Mouse (Mus musculus): ENCODE data around the gene Olfr792. TPM values are rescaled to one million over a fixed set of nuclear protein-coding genes. Genes with fewer than 3 reads are reported as not detected.

Olfr792 gene
- not detected for total RNA-seq (2018; cell fraction: chromatin; rRNA removed)
- not detected for total RNA-seq (2018; cell fraction: cytosol; rRNA removed)
- not detected for total RNA-seq (2018; cell fraction: nucleus; rRNA removed)
- not detected in 3 replicates for polyA plus RNA-seq (2018)

GRCm38 (mm10) chr10:129538862-129539261 is at the start of gene Olfr792:
Olfr792 (plus strand) TSS chr10:129539162.
- no peaks in the 10 kb centered on the region for H3K36me3 ChIP-seq (ENCODE audit: inconsistent target)
- no peaks in the 10 kb centered on the region for H3K79me2 ChIP-seq (ENCODE audit: inconsistent target)
- WGBS (ENCODE audit: missing documents), result 82% methylated on average over 1 of the region's 1 CpGs
- no peak within 1 kb of the TSS for H3K27ac ChIP-seq
- H3K4me3 ChIP-seq (ENCODE audit: inconsistent target), result no peak within 1 kb of the TSS

DNA sequence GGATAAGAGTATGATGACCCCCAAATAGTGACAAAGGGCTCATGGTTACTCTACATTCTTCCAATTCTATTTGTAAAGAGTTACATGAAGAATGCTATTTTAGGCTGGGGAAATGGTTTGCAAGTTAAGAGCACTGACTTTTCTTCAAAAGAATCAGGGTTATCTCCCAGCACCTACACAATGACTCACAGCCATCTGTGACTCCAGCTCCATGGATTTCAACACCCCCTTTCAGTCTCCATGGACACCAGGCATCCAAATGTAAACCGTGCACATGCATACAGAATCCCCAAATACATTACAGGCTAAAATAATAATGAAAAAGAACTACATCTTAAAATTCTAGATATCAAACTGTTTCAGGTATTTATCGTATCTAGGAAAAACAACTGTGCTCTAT is 48.9 kb upstream of the Olfr792 start:
- H3K79me2 ChIP-seq (ENCODE audit: inconsistent target), result no peaks in the 10 kb centered on the region
- no peak overlapping the region for H3K27ac ChIP-seq
- H3K4me3 ChIP-seq (ENCODE audit: inconsistent target), result no peak overlapping the region
- 77% methylated on average over 2 of the region's 2 CpGs for WGBS (ENCODE audit: missing documents)
- H3K36me3 ChIP-seq (ENCODE audit: inconsistent target), result no peaks in the 10 kb centered on the region

DNA sequence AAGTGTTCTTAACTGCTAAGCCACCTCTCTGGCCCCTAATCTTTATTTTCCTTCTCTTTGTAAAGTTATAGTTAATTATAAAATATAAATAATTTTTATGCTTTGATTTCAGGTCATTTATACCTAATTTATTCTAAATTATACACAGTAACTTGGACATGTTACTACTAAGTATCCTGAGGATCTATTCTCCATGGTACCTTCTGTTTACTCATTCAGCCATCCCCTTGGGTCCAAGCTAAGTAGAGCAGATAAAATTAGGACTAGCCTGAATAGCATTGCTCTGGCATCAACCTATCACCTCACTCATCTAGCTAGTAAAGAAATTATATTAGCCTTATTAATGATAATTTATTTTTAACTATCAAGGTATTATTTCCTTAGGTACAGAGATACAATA is 40.8 kb upstream of the Olfr792 start, which contains the start of gene Olfr790:
Gene Olfr790, plus strand, starts transcription at position 301 of the 400 bp plus-strand sequence.
- no peaks in the 10 kb centered on the region for H3K36me3 ChIP-seq (ENCODE audit: inconsistent target)
- H3K27ac ChIP-seq, result no peak within 1 kb of the TSS
- no peak within 1 kb of the TSS for H3K4me3 ChIP-seq (ENCODE audit: inconsistent target)
- no peaks in the 10 kb centered on the region for H3K79me2 ChIP-seq (ENCODE audit: inconsistent target)

GRCm38 (mm10) chr10:129521492-129521891 is 17.5 kb upstream of the Olfr792 start, which contains the start of gene Olfr791:
Olfr791 (plus strand) TSS chr10:129521792.
- H3K79me2 ChIP-seq (ENCODE audit: inconsistent target), result no peaks in the 10 kb centered on the region
- no peak within 1 kb of the TSS for H3K27ac ChIP-seq
- no peak within 1 kb of the TSS for H3K4me3 ChIP-seq (ENCODE audit: inconsistent target)
- WGBS (ENCODE audit: missing documents), result 66% methylated on average over 3 of the region's 3 CpGs
- no peaks in the 10 kb centered on the region for H3K36me3 ChIP-seq (ENCODE audit: inconsistent target)

- Histone ChIP-seq H3K4me3 (ENCODE audit: inconsistent target) (no peak overlapping the region), H3K36me3 (ENCODE audit: inconsistent target) (no peaks in the 10 kb centered on the region), H3K27ac (no peak overlapping the region), H3K79me2 (ENCODE audit: inconsistent target) (no peaks in the 10 kb centered on the region)
- 55% methylated on average over 1 of the region's 1 CpGs for WGBS (ENCODE audit: missing documents)
Observed at GRCm38 (mm10) chr10:129549354-129549753, 10.4 kb downstream of the Olfr792 start.

DNA sequence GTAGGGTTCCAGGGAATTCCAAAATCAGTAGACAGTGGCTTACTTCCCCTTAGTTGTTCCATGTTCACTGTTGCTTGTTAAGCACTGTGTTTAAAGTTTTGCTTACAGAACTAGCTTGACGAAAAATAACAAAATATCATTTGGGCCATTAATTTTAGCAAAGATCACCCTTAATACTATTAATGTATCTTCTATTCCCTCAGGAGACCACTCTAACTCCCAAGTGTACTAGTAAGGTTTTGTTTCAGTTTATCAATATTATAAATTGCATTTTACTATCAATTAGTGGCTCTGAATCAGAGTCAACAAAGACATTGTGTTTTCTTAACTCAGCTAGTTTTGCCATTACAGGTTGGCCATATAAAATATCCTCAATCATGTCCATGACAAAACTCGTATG is 28.4 kb downstream of the Olfr792 start, which contains the start of gene Olfr794:
Gene Olfr794, plus strand, starts transcription at position 301 of the 400 bp plus-strand sequence.
- Histone ChIP-seq H3K27ac (no peak within 1 kb of the TSS), H3K79me2 (ENCODE audit: inconsistent target) (no peaks in the 10 kb centered on the region), H3K4me3 (ENCODE audit: inconsistent target) (no peak within 1 kb of the TSS), H3K36me3 (ENCODE audit: inconsistent target) (no peaks in the 10 kb centered on the region)
- 81% methylated on average over 2 of the region's 2 CpGs for WGBS (ENCODE audit: missing documents)

DNA sequence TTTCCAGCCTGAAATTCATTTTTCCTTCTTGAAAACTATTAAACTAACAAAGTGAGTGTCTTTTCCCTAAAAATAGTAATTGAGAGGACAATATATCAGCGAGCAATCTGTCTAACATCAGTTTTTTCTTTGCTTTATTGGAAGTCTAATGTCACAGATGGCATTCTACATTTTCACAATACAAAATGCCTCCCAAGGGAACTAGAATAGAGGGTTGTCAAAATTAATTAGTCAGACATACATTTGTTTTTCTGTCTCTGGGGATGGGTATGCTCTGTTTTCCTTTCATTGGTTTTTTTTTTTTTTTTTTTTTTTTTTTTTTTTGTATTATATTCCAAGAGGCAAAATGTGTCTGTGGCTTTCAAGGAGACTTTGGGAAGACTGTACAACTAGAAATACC is 38.1 kb downstream of the Olfr792 start:
- Histone ChIP-seq H3K79me2 (ENCODE audit: inconsistent target) (no peaks in the 10 kb centered on the region), H3K36me3 (ENCODE audit: inconsistent target) (no peaks in the 10 kb centered on the region), H3K4me3 (ENCODE audit: inconsistent target) (no peak overlapping the region), H3K27ac (no peak overlapping the region)
- WGBS (ENCODE audit: missing documents), result 42% methylated on average over 1 of the region's 1 CpGs

Other genes with a start within 250 kb of the Olfr792 start
- gene Olfr780, start 221.0 kb upstream of the Olfr792 start, polyA plus RNA-seq (2018), result not detected in 3 replicates
- gene Olfr781, start 210.3 kb upstream of the Olfr792 start, polyA plus RNA-seq (2018), result not detected in 3 replicates
- gene Olfr782, start 190.3 kb upstream of the Olfr792 start, polyA plus RNA-seq (2018), result not detected in 3 replicates
- gene Olfr784, start 155.1 kb upstream of the Olfr792 start, polyA plus RNA-seq (2018), result not detected in 3 replicates
- gene Olfr785, start 133.7 kb upstream of the Olfr792 start, polyA plus RNA-seq (2018), result not detected in 3 replicates
- gene Olfr786, start 111.9 kb upstream of the Olfr792 start, polyA plus RNA-seq (2018), result not detected in 3 replicates
- not detected in 3 replicates for gene Olfr787, start 77.3 kb upstream of the Olfr792 start, polyA plus RNA-seq (2018)
- gene Olfr788, start 68.2 kb upstream of the Olfr792 start, polyA plus RNA-seq (2018), result not detected in 3 replicates
- gene Olfr789, start 54.4 kb upstream of the Olfr792 start, polyA plus RNA-seq (2018), result not detected in 3 replicates
- not detected in 3 replicates for gene Olfr790, start 40.7 kb upstream of the Olfr792 start, polyA plus RNA-seq (2018)
- gene Olfr791, start 17.4 kb upstream of the Olfr792 start, polyA plus RNA-seq (2018), result not detected in 3 replicates
- not detected in 3 replicates for gene Olfr794, start 28.5 kb downstream of the Olfr792 start, polyA plus RNA-seq (2018)
- gene Olfr796, start 73.4 kb downstream of the Olfr792 start, polyA plus RNA-seq (2018), result not detected in 3 replicates
- not detected in 3 replicates for gene Olfr798, start 88.8 kb downstream of the Olfr792 start, polyA plus RNA-seq (2018)
- gene Olfr799, start 98.3 kb downstream of the Olfr792 start, polyA plus RNA-seq (2018), result not detected in 3 replicates
- gene Olfr800, start 118.5 kb downstream of the Olfr792 start, polyA plus RNA-seq (2018), result not detected in 3 replicates
- gene Olfr801, start 134.7 kb downstream of the Olfr792 start, polyA plus RNA-seq (2018), result not detected in 3 replicates
- gene Olfr802, start 149.0 kb downstream of the Olfr792 start, polyA plus RNA-seq (2018), result not detected in 3 replicates
- not detected in 3 replicates for gene Olfr803, start 155.1 kb downstream of the Olfr792 start, polyA plus RNA-seq (2018)
- not detected in 3 replicates for gene Olfr804, start 164.0 kb downstream of the Olfr792 start, polyA plus RNA-seq (2018)
- gene Olfr805, start 190.2 kb downstream of the Olfr792 start, polyA plus RNA-seq (2018), result not detected in 3 replicates
- not detected in 3 replicates for gene Olfr806, start 202.8 kb downstream of the Olfr792 start, polyA plus RNA-seq (2018)
- not detected in 3 replicates for gene Olfr807, start 218.6 kb downstream of the Olfr792 start, polyA plus RNA-seq (2018)
- gene Olfr808, start 226.3 kb downstream of the Olfr792 start, polyA plus RNA-seq (2018), result not detected in 3 replicates
- not detected in 3 replicates for gene Olfr809, start 235.5 kb downstream of the Olfr792 start, polyA plus RNA-seq (2018)